Mouse (Mus musculus) urinary bladder, postnatal 10 days (tissue): ENCODE results near the gene Gm45062.
"Not testable (repeated sequence)": the region's sequence is repeated elsewhere in the genome, so short reads cannot be mapped to it uniquely, and the experiment has no call there.

Experiments
- DNase-seq: peaks from one replicate; pipeline ENCODE4 v3.0.0; 2022; ENCODE audit warnings: low spot score

The Gm45062 gene

GRCm38 (mm10) chr6:8508883-8509536 lies 249.8 kb downstream of the Gm45062 start:
- DNase-seq, result peak; percentile 95

GRCm38 (mm10) chr6:8509551-8509950 lies 250.3 kb downstream of the Gm45062 start, which contains the start of gene Glcci1:
TSS of gene Glcci1 (plus strand) at chr6:8509600.
- DNase-seq, result no peak

GRCm38 (mm10) chr6:8509961-8510863 lies 251.0 kb downstream of the Gm45062 start:
- no peak for DNase-seq

- DNase-seq, result no peak
Measured at GRCm38 (mm10) chr6:8510864-8511428, 251.7 kb downstream of the Gm45062 start.

GRCm38 (mm10) chr6:8511447-8511846 lies 252.2 kb downstream of the Gm45062 start:
- DNase-seq, result no peak

GRCm38 (mm10) chr6:8512416-8512815 lies 253.2 kb downstream of the Gm45062 start:
- DNase-seq, result no peak

- DNase-seq, result no peak
Measured at GRCm38 (mm10) chr6:8519687-8520086, 260.4 kb downstream of the Gm45062 start.

GRCm38 (mm10) chr6:8521231-8521630 lies 262.0 kb downstream of the Gm45062 start:
- DNase-seq, result no peak

- DNase-seq, result no peak
Measured at GRCm38 (mm10) chr6:8524717-8525116, 265.5 kb downstream of the Gm45062 start.

GRCm38 (mm10) chr6:8531104-8531894 lies 272.0 kb downstream of the Gm45062 start:
- no peak for DNase-seq

GRCm38 (mm10) chr6:8536944-8537343 lies 277.7 kb downstream of the Gm45062 start:
- no peak for DNase-seq

GRCm38 (mm10) chr6:8541531-8541930 lies 282.3 kb downstream of the Gm45062 start:
- not testable (repeated sequence) for DNase-seq

GRCm38 (mm10) chr6:8544822-8545221 lies 285.6 kb downstream of the Gm45062 start:
- no peak for DNase-seq

GRCm38 (mm10) chr6:8545780-8546179 lies 286.5 kb downstream of the Gm45062 start:
- no peak for DNase-seq

- DNase-seq, result no peak
Measured at GRCm38 (mm10) chr6:8551155-8551554, 291.9 kb downstream of the Gm45062 start.

GRCm38 (mm10) chr6:8556849-8557571 lies 297.8 kb downstream of the Gm45062 start:
- no peak for DNase-seq

- no peak for DNase-seq
Measured at GRCm38 (mm10) chr6:8560682-8561081, 301.4 kb downstream of the Gm45062 start.

- DNase-seq, result no peak
Measured at GRCm38 (mm10) chr6:8582377-8582776, 323.1 kb downstream of the Gm45062 start.

- no peak for DNase-seq
Measured at GRCm38 (mm10) chr6:8583892-8584291, 324.6 kb downstream of the Gm45062 start.

- DNase-seq, result no peak
Measured at GRCm38 (mm10) chr6:8591665-8592064, 332.4 kb downstream of the Gm45062 start.

- DNase-seq, result no peak
Measured at GRCm38 (mm10) chr6:8617369-8617768, 358.1 kb downstream of the Gm45062 start.
